In genomic region chr17:93362926-93363325, GRCm38 (mm10) we compare ENCODE assay signal across 21 mouse cellular contexts.
DNase-seq lines count a peak whose midpoint lies in the region; ATAC-seq lines count a peak whose summit lies in the region.
"Had no signal": no experiment of that assay in that cellular context is flagged by ENCODE, and none has a peak within 500 bp of the region (broad histone marks: within the 10 kb centered on the region; RNA-seq: fewer than 3 reads in every experiment).

No protein-coding gene starts in this region.

- ATAC-seq in forebrain, embryonic 15.5 days (replicated peaks): peak; percentile 32; the same call in 1 of the 2 replicates
- no peak for ATAC-seq in forebrain, embryonic 12.5 days (ENCODE audit: low FRiP score)
- no peak for ATAC-seq in intestine, embryonic 15.5 days
- ATAC-seq: hindbrain, postnatal 0 days had no signal

- H3K27me3 ChIP-seq in forebrain, embryonic 15.5 days: no peaks in the 10 kb centered on the region
- H3K27me3 ChIP-seq in forebrain, embryonic 12.5 days: no peaks in the 10 kb centered on the region
- no peaks in the 10 kb centered on the region for H3K27me3 ChIP-seq in intestine, embryonic 15.5 days (replicated peaks)
- H3K27me3 ChIP-seq: CH12.LX; embryonic facial prominence, embryonic 12.5 days; heart, embryonic 15.5 days; hindbrain, embryonic 13.5 days had no signal

- peak; percentile 9 for DNase-seq in layer of hippocampus, adult 9-10 months (ENCODE audit: low spot score)
- DNase-seq in layer of hippocampus, adult 11-12 months (ENCODE audit: low spot score): no peak
- peak; percentile 83 for DNase-seq in Muller cell, postnatal 12 days (ENCODE audit: inconsistent ontology term)
- DNase-seq in telencephalon, adult 2 months (ENCODE audit: low read depth, low spot score): peak; percentile 74
- DNase-seq: adrenal gland, adult 2 months; adrenal gland, postnatal 25 days; cerebellum, adult 11-12 months; cerebellum, adult 9-10 months; cerebellum, postnatal 25 days; gastrocnemius, postnatal 14 days; heart, adult 2 months; heart, postnatal 14 days had no signal

- H3K27ac ChIP-seq in forebrain, embryonic 15.5 days (replicated peaks): no peak overlapping the region
- H3K27ac ChIP-seq in forebrain, embryonic 12.5 days: no peak overlapping the region
- no peak overlapping the region for H3K27ac ChIP-seq in intestine, embryonic 15.5 days
- H3K27ac ChIP-seq: embryonic facial prominence, embryonic 12.5 days; heart, adult 2 months; heart, embryonic 15.5 days; hindbrain, embryonic 13.5 days; hindbrain, postnatal 0 days had no signal

- no peak overlapping the region for H3K4me2 ChIP-seq in forebrain, embryonic 15.5 days (replicated peaks)
- H3K4me2 ChIP-seq in forebrain, embryonic 12.5 days: no peak overlapping the region
- H3K4me2 ChIP-seq in intestine, embryonic 15.5 days (replicated peaks): no peak overlapping the region
- H3K4me2 ChIP-seq: embryonic facial prominence, embryonic 12.5 days; heart, embryonic 11.5 days; heart, embryonic 15.5 days; hindbrain, embryonic 13.5 days had no signal

- H3K9ac ChIP-seq in forebrain, embryonic 15.5 days (replicated peaks): no peak overlapping the region
- no peak overlapping the region for H3K9ac ChIP-seq in forebrain, embryonic 12.5 days
- H3K9ac ChIP-seq in intestine, embryonic 15.5 days: no peak overlapping the region
- H3K9ac ChIP-seq: embryonic facial prominence, embryonic 12.5 days; heart, embryonic 15.5 days; hindbrain, embryonic 13.5 days had no signal

- H3K9me3 ChIP-seq in forebrain, embryonic 15.5 days: no peaks in the 10 kb centered on the region
- no peaks in the 10 kb centered on the region for H3K9me3 ChIP-seq in forebrain, embryonic 12.5 days
- no peaks in the 10 kb centered on the region for H3K9me3 ChIP-seq in intestine, embryonic 15.5 days
- H3K9me3 ChIP-seq: embryonic facial prominence, embryonic 12.5 days; heart, embryonic 15.5 days; hindbrain, embryonic 13.5 days had no signal

- H3K4me1 ChIP-seq in forebrain, embryonic 15.5 days: no peaks in the 10 kb centered on the region
- no peaks in the 10 kb centered on the region for H3K4me1 ChIP-seq in forebrain, embryonic 12.5 days
- H3K4me1 ChIP-seq in intestine, embryonic 15.5 days (replicated peaks): no peaks in the 10 kb centered on the region
- H3K4me1 ChIP-seq: embryonic facial prominence, embryonic 12.5 days; heart, embryonic 15.5 days; hindbrain, embryonic 13.5 days had no signal

- no peaks in the 10 kb centered on the region for H3K36me3 ChIP-seq in forebrain, embryonic 15.5 days
- no peaks in the 10 kb centered on the region for H3K36me3 ChIP-seq in forebrain, embryonic 12.5 days (replicated peaks)
- no peaks in the 10 kb centered on the region for H3K36me3 ChIP-seq in intestine, embryonic 15.5 days
- H3K36me3 ChIP-seq: embryonic facial prominence, embryonic 12.5 days; heart, embryonic 15.5 days; hindbrain, embryonic 13.5 days had no signal

- H3K4me3 ChIP-seq in forebrain, embryonic 15.5 days: no peak overlapping the region
- H3K4me3 ChIP-seq in forebrain, embryonic 12.5 days (replicated peaks): no peak overlapping the region
- no peak overlapping the region for H3K4me3 ChIP-seq in intestine, embryonic 15.5 days (replicated peaks)
- H3K4me3 ChIP-seq: embryonic facial prominence, embryonic 12.5 days; heart, adult 2 months; heart, embryonic 15.5 days; hindbrain, embryonic 13.5 days had no signal
